Mouse (Mus musculus) heart, adult 18-20 months (tissue): Measurements from ENCODE around the gene Mtmr12. TPM values are rescaled to one million over a fixed set of nuclear protein-coding genes. Genes with fewer than 3 reads are reported as not detected.

Source experiments
- DNase-seq, 2 experiments: peaks; one replicate each; pipeline ENCODE4 v3.0.0; 2021 to 2022; ENCODE audit warnings: mixed read lengths in 1 of 2
- total RNA-seq, 2 experiments: library from RNA; stranded (reverse); gene quantifications; 2 replicates each; pipeline ENCODE4 v1.2.3; 2021

Gene Mtmr12
- total RNA-seq, 2 experiments from 2014 or later = 9.9 to 10.7 TPM

DNA sequence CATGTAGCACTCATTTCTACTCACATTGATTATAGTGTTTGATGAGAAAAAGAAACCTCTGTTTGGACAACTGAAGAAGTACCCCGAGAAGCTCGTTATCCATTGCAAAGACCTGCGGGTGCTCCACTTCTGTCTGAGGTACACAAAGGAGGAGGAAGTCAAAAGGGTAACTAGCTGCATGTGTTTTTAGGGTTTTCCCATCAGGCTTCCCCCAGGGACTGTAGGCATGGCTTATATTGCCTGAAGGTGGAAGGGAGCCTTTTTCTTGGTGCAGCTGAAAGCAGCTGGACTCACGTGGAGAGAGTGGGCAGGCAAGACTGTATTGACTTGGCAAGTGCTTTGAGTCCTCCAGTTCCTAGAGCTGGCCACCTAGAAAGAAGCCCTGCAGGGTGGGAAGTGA, 31.2 kb downstream of the Mtmr12 start:
- DNase-seq = no peak

GRCm38 (mm10) chr15:12236961-12237360, 32.1 kb downstream of the Mtmr12 start:
- no peak for DNase-seq

GRCm38 (mm10) chr15:12237539-12237938, 32.7 kb downstream of the Mtmr12 start:
- no peak for DNase-seq

DNA sequence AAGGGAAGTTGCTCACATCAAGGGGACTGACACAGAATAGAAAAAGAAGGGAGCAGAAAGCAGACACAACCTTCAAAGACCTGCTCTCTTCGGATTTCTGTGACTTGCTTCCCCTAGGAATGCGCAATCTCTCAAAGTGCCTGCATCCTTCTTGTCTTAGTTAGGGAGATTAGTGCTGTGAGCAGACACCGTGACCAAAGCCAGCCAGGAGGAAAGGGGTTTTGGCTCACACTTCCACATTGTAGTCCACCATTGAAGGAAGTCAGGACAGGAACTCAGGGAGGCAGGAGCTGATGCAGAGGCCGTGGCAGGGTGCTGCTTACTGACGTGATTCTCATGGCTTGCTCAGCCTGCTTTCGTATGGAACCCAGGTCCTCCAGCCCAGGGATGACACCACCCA, 33.5 kb downstream of the Mtmr12 start:
- no peak for DNase-seq

GRCm38 (mm10) chr15:12240705-12241328, 36.0 kb downstream of the Mtmr12 start:
- no peak for DNase-seq

DNA sequence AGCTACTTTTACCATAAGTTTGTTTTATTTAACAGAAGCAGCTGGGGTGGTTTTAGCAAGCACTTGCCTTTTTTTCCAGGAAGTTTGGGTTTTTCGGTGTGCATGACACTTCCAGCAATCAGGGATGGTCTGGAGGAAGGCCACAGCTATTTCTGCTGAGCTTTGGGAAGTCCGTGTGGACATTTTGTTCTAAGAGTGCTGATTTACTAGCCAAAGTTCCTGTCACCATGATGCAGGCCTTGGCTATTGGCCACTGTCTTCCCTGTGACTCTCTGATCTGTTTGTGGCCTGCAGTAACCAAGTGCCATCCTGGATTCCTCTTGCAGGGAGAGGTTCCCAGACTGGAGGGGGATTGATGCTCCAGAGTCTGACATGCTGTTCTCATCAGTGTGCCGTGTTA, 39.0 kb downstream of the Mtmr12 start:
- peak; percentile 83 to 88 for DNase-seq

DNA sequence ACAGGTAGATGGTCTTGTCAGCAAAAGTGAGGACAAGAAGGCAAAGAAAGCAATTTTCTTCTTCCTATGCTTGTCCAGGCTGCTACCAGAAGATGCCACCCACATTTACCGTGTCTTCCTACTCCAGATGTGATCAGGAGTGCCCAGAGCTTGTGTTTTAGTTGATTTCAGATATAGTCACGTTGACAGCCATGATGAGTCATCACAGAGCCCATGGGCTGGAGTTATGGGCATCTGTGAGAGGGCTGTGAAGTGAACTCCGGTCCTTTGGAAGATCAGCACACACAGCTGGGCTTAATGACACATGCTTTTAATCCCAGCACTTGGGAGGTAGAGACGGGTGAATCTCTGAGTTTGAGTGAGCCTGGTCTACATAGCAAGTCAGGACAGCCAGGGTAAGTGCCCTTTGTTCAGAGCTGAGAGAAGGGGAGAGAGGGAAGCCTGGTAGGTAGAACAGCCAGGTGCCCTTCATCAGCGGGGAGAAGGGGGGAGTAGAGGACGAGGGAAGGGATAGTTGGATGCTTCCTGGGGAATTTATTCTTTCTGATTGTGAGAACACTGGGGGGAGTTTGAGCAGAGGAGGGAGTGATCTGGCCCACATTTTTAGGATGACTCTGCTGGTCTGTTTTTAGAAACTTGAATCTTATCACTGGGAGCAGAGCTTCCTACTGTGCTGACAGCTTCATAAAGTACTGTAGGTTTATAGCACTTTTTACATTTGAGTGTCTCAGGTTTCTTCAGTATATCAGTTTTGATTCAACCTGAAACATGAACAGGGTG, 40.9 kb downstream of the Mtmr12 start:
- peak in 1 of 2 experiments; percentile 38 for DNase-seq

DNA sequence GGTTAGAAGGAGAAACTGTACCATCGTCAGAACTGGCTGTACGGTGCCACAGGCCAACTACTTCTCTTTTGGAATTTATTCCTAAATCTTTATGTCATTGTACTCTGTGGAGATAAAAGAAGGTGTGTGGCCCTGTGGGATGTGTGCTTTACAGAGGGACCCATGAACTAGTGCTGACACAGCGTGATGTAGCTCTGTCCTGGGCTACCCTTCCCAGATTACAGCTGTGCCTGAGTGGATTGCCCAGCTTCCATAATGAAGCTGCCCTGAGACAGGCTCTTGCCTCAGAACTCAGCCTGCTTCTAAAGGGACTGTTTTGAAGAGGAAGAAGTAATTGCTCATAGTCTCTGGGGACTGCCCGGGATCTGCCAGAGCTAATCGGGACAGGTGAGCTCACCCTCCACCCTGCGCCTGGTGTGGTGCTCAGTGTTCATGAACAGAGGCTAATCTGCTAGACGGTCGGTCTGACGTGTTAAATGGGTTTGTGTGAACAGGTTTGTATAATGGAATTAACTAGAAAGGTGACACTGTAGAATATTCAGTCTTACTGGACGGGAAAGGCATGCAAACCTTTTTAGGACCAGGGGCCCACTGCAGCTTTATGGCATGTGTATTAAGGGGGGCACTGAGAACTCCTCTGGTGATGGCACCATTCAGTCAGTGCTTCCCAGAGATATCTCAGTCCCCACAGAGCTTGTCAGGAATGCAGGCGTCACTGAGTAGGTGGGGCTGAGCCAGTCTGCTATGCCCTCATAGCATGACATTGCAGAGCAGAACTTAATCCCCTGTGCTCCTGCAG, 41.7 kb downstream of the Mtmr12 start:
- no peak for DNase-seq

GRCm38 (mm10) chr15:12247159-12247603, 42.4 kb downstream of the Mtmr12 start:
- no peak for DNase-seq

DNA sequence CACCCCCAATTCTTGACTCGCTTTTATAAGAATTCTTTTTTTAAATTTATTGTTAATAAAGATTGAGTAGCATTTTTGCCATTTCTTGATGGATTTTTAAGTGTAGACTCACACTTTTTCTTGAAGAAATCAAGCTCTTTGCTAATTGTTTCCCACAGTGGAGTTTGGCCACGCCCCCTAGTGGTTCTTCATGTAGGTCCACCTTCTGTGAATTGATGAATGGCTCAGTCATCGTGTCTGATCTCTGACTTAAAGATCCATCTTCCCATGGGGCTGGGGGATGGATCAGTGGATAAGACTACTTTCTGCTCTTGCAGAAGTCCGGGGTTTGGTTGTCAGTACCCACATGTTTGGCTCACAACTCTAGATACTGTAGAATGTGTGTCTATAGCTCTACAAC, 43.5 kb downstream of the Mtmr12 start:
- peak in 1 of 2 experiments; percentile 67 for DNase-seq

DNA sequence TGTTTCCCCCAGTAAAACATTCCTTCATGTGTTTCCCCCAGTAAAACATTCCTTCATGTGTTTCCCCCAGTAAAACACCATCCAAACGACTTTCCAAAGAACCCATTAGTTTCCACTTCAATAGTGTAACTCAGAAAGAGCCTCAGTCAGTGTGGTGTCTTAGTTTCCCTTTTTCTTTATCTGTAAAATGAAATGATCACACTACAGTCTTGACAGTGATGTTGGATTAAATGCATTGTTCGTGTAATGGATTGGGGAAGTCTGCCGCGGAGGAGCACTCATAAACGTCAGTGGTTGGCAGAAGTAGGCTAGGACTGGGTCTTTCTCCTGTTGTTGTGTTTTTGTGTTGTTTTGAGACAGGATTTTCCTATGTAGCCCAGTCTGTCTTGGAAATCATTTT, 45.5 kb downstream of the Mtmr12 start:
- DNase-seq = no peak

DNA sequence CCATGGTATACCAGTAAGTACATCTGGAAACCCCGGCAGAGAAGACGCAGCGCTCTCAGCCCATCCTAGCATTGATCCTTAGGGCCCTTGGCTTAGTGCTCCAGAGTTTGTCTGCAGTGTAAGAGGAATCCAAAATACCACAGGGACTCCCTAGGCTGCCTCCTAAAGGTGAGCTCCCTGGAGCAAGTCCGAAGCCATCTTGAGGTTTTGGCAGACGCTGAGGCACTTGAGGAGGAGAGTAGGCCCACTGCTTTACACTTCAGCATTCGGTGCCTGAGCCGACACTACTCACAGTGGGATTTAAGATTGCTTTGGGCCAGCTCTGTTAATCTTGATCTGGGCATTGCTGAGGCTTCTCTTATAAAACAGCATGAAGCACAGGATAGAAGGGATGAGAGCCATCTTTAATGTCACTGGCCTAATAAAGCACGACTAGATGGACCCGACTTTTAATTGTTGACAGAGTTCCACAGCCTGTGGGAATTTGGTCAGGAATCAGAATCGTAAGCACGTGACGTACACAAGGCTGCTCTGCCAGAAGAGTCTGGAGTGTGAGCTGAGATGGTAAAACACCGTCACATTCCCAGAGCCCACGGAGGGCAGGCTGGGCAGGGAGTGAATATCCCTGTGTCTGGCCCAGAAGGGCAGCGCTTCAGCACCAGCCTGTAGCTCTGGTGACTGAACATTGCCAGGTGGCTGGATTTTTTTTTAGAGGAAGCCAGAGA, 46.8 kb downstream of the Mtmr12 start:
- no peak for DNase-seq

DNA sequence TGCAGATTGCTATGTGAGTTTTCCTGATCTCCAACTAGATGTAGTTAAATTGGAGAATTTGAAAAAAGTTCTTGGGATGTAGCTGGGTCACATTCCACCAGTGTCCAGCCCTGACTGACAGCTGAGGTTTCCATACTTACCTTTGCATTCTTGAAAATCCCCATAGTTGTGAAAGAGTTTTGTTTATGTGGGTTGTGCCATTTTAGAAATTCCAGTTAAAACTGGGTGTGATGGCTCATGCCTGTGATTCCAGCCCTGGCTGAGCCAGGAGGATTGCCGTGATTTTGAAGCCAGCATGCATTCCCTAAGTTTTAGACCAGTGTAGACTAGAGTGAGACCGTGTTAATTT, 47.3 kb downstream of the Mtmr12 start:
- DNase-seq = no peak

- DNase-seq = no peak
Measured at GRCm38 (mm10) chr15:12257730-12258494, 53.1 kb downstream of the Mtmr12 start.

DNA sequence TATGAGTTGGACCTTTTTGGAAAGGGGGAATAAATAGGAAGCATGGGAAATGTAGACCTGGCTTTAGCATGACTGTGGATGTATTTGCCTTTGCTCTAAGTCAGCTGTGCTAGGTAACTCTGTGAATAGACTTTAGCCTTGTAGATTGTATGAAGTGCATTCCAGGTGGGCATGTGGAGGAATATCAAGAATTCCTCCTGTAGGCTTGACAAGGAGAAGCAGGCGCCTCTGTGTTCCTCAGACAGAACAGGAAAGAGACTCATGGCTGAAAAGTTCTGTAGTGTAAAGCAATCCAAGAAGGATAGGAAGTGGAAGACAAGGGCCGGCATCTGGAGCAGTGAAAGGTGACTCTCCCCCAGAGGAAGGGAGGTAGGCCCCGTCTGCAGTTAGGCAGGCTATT, 58.2 kb downstream of the Mtmr12 start:
- DNase-seq = no peak

- no peak for DNase-seq
Measured at GRCm38 (mm10) chr15:12266460-12266859, 61.6 kb downstream of the Mtmr12 start.

GRCm38 (mm10) chr15:12268021-12268420, 63.2 kb downstream of the Mtmr12 start:
- DNase-seq = peak; percentile 57 to 89

- DNase-seq = no peak
Measured at GRCm38 (mm10) chr15:12271340-12271739, 66.5 kb downstream of the Mtmr12 start.

DNA sequence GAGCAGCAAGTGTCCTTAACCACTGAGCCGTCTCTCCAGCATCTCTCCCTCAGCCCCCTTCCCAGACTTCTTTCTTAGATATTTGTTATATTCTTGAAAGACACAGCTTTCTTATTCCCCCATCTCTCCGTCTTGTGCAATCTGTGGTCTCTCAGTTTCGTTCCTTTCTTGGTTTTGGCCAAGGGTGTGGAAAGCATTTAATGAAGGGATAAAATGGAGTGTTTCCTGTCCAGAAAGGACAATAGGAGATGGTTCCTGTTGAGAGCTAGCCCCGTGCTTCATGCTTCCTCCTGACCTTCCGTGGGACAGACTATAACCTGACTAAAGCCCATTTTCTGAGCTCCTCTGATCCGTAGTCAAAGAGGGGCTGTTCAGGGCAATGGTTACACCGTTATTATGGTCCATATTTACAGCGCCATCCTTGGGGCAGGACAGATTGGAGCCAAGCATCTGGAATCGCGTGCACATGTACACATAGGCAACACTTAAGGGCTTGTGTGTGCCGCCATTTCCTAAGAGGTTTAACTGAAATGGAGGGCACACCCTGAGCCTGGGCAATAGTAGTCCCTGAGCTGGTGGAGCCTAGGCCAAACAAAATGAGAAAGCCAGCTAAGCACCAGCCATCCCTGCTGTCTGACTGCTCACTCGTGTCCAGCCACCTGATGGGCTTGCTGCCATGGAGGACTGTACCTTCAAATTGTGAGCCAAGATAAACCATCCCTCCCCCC, 68.7 kb downstream of the Mtmr12 start:
- no peak for DNase-seq

DNA sequence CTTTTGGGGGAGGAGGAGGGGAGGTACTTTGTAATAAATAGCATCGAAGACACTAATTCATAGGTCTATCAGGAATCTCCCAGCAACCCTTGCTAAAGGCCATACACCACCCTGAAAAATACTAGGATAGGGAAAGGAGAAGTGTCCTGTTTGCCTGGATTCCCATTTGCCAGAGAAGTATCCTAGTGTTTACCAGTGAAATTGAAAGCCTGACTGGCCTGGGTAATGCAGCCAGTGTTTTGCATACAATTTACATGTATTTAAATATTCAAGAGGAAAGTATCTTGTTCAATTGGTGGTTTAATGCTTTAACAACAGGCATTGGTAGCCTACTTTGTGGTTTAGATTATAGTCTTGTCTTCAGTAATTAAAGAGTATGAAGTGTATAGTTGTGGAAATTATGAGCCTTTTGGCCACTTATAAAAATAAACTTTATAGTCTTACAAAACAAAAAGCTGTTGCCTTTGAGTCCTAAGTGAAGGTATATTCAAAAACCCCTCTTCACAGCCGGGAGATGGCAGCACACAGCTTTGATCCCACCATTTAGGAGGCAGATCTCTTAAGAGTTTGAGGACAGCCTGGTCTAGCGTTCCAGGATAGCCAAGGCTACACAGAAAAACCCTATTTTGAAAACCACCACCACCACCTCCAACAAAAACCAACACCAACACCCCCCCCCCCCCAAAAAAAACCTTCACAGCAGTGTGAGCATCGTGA, 69.4 kb downstream of the Mtmr12 start:
- no peak for DNase-seq
